Mouse (Mus musculus) cerebellum, adult 2 months (tissue): Measurements from ENCODE around the gene 4930523C07Rik.

Source experiments
- CTCF ChIP-seq: fragments of 200-500 bp; IDR thresholded peaks from 2 replicates; pipeline ENCODE4 v1.5.1; 2011; ENCODE audit warnings: low read depth, mild to moderate bottlenecking, control low read depth, low read length, moderate library complexity, borderline replicate concordance; ENCODE audit not compliant: insufficient read depth
- POLR2A ChIP-seq: fragments of 200-500 bp; IDR thresholded peaks from 2 replicates; pipeline ENCODE4 v1.6.1; 2011; ENCODE audit warnings: low read length, control low read depth, borderline replicate concordance; ENCODE audit not compliant: insufficient read depth

DNA sequence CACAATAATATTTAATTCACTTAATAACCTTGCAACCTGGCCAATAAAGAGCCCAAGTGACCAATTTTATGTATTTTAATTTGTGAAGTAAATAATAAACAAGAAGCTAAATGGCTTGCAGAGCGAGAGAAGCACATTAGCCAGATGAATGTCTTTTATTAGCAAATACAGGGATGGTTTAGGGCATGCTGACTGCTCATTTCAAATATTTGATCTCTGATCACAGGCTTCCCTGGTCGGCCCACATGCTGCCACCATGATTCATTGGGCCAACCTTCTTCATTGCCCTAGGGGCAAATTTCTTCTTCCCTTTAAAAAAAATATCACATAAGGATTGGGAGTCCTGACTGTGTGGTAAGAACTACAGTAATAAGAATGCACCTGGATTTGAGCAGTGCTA, 42.5 kb downstream of the 4930523C07Rik start:
- TF ChIP-seq CTCF (no peak), POLR2A (no peak)
